Mouse (Mus musculus): ENCODE data around the gene Mkrn2. TPM values are rescaled to one million over a fixed set of nuclear protein-coding genes. Genes with fewer than 3 reads are reported as not detected.
"Not testable (repeated sequence)": the region's sequence is repeated elsewhere in the genome, so short reads cannot be mapped to it uniquely, and the experiment has no call there.

The Mkrn2 gene
- total RNA-seq, 1 experiment from 2014 or later, result 17.6 TPM

DNA sequence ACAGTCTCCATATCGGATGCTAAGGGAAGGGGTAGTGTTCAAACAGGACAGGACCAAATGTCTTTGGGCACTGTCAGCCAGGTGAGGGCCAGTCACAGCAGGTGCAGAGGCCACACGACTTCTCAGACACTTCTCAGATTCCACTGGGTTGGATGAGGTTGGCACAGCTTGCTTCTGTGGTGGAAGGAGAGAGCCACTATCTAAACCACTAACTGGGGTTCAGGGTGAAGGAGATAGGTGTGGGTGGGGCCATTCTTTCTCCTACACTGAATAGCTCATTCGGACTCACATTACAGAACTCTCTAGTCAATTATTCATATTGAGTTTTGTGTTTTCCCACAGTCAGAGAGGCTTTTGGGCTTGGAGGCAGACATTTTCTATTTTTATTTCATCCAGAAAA, 6.0 kb upstream of the Mkrn2 start:
- no peak for ATAC-seq (ENCODE audit: extremely low read depth, insufficient number of reproducible peaks, low FRiP score, poor library complexity, severe bottlenecking)

DNA sequence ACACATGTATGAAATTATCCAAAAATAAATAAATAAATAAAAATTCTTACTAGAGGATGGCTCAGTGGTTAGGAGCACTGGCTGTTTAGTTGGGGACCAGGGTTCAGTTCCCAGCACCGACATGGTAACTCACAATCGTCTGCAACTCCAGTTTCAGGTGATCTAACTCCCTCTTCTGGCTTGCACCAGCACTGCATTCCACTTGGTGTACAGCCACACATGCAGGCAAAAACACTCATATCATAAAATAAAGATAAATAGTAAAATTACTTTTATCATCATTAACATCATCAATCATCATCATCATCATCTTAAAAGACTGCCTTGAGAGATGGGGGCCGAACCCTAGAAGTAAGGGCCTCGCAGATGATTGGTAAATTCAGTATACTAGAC, 384 bp upstream of the Mkrn2 start:
- ATAC-seq (ENCODE audit: extremely low read depth, insufficient number of reproducible peaks, low FRiP score, poor library complexity, severe bottlenecking), result no peak

DNA sequence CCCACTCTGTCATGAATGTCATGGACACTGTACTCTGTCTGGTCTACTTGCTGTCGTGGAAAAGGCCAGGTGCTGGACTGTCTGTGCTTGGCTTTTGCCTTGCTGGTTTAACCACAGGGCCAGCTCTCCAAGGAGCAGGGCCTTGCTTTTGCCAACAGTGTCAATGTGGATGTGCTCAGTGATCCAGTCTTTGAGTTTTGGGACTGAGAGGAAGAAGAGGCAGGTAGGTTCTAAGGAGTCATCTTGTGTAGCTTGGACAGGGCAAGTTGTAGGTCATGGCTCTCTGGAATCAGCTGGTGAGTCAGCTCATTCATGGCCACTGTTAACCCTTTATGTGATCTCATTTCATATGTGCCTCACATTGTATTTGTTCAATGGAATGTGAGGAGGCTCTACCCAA, 4.8 kb downstream of the Mkrn2 start:
- ATAC-seq (ENCODE audit: extremely low read depth, insufficient number of reproducible peaks, low FRiP score, poor library complexity, severe bottlenecking), result no peak

GRCm38 (mm10) chr6:115607429-115607828, 5.7 kb downstream of the Mkrn2 start:
- no peak for ATAC-seq (ENCODE audit: extremely low read depth, insufficient number of reproducible peaks, low FRiP score, poor library complexity, severe bottlenecking)

GRCm38 (mm10) chr6:115609121-115609520, 7.4 kb downstream of the Mkrn2 start:
- no peak for ATAC-seq (ENCODE audit: extremely low read depth, insufficient number of reproducible peaks, low FRiP score, poor library complexity, severe bottlenecking)

DNA sequence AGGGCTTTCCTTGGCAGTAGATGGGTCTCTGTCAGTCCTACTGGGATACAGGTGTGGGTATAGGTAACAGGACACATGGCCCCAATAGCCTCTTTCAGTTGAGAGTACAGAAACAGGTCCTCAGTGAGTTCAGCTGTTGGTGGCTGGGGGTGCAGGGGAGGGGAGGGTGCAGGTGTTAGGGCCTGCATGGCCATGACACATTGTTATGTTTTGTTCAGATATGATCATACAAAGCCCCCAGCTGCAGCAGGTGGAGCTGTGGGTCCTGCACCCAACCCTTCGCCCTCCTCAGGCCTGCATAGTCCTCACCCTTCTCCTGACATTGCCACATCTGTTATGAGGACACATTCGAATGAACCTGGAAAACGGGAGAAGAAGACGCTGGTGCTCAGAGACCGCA, 8.6 kb downstream of the Mkrn2 start:
- ATAC-seq (ENCODE audit: extremely low read depth, insufficient number of reproducible peaks, low FRiP score, poor library complexity, severe bottlenecking), result no peak

GRCm38 (mm10) chr6:115613793-115614192, 12.1 kb downstream of the Mkrn2 start:
- no peak for ATAC-seq (ENCODE audit: extremely low read depth, insufficient number of reproducible peaks, low FRiP score, poor library complexity, severe bottlenecking)

- no peak for ATAC-seq (ENCODE audit: extremely low read depth, insufficient number of reproducible peaks, low FRiP score, poor library complexity, severe bottlenecking)
These were observed 14.3 kb downstream of the Mkrn2 start for GRCm38 (mm10) chr6:115615983-115616382.

DNA sequence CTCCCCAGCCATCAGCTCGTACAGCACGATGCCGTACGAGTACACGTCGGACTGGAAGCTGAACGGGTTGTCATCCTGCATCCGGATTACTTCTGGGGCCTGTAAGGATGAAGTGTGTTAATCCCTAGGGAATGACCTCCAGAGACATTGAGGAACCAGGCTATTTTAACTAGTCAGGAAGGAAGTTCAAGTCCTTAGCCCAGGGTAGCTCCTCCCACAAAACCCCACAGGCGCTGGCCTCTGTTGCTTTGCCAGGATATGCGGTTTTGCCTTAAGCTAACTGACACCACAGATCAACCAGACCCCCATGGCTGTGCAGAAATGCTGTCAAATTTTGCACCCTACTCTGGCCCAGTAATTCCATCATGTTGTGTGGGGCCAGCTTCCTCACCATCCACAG, 18.1 kb downstream of the Mkrn2 start:
- no peak for ATAC-seq (ENCODE audit: extremely low read depth, insufficient number of reproducible peaks, low FRiP score, poor library complexity, severe bottlenecking)

GRCm38 (mm10) chr6:115620942-115621341, 19.2 kb downstream of the Mkrn2 start:
- no peak for ATAC-seq (ENCODE audit: extremely low read depth, insufficient number of reproducible peaks, low FRiP score, poor library complexity, severe bottlenecking)

DNA sequence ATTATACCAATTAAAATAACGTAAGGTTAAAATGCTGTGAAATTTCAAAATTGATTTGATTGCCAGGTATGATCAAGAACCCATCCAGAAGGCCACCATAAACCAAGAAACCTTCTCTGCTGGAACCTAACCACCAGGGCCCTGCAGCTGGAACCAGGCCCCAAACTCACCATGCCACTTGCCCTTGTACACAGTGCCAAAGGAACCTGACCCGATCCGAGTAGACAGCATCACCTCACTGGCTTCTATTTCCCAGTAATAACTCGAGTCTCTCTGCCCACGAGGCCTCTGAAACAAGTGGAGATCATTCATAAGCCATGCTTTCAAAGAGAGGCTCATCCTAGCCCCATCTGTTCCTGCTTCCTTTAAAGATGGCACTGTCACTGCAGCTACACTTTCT, 24.4 kb downstream of the Mkrn2 start:
- ATAC-seq (ENCODE audit: extremely low read depth, insufficient number of reproducible peaks, low FRiP score, poor library complexity, severe bottlenecking), result no peak

GRCm38 (mm10) chr6:115631056-115631795, 29.5 kb downstream of the Mkrn2 start:
- no peak for ATAC-seq (ENCODE audit: extremely low read depth, insufficient number of reproducible peaks, low FRiP score, poor library complexity, severe bottlenecking)

DNA sequence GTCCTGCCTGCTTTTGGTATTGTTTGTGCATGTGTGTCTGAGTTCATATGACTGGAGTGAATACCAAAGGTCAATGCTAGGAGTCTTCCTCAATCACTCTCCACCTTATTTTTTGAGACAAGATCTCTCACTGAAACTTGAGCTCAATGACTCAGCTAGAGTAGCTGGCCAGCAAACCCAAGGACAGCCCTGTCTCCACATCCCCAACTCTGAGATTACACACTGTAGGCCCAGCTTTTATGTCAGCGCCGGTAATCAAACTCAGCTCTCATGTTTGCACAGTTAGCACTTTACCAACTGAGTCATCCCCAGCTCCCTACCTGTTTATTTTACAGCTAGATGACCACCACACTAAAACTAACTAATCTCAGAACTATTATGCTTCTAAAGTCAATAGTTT, 32.3 kb downstream of the Mkrn2 start:
- ATAC-seq (ENCODE audit: extremely low read depth, insufficient number of reproducible peaks, low FRiP score, poor library complexity, severe bottlenecking), result no peak

- ATAC-seq (ENCODE audit: extremely low read depth, insufficient number of reproducible peaks, low FRiP score, poor library complexity, severe bottlenecking), result not testable (repeated sequence)
These were observed 36.5 kb downstream of the Mkrn2 start for GRCm38 (mm10) chr6:115638188-115638587.

GRCm38 (mm10) chr6:115643315-115643714, 41.6 kb downstream of the Mkrn2 start:
- ATAC-seq (ENCODE audit: extremely low read depth, insufficient number of reproducible peaks, low FRiP score, poor library complexity, severe bottlenecking), result no peak

GRCm38 (mm10) chr6:115649792-115650365, 48.2 kb downstream of the Mkrn2 start:
- ATAC-seq (ENCODE audit: extremely low read depth, insufficient number of reproducible peaks, low FRiP score, poor library complexity, severe bottlenecking), result no peak

DNA sequence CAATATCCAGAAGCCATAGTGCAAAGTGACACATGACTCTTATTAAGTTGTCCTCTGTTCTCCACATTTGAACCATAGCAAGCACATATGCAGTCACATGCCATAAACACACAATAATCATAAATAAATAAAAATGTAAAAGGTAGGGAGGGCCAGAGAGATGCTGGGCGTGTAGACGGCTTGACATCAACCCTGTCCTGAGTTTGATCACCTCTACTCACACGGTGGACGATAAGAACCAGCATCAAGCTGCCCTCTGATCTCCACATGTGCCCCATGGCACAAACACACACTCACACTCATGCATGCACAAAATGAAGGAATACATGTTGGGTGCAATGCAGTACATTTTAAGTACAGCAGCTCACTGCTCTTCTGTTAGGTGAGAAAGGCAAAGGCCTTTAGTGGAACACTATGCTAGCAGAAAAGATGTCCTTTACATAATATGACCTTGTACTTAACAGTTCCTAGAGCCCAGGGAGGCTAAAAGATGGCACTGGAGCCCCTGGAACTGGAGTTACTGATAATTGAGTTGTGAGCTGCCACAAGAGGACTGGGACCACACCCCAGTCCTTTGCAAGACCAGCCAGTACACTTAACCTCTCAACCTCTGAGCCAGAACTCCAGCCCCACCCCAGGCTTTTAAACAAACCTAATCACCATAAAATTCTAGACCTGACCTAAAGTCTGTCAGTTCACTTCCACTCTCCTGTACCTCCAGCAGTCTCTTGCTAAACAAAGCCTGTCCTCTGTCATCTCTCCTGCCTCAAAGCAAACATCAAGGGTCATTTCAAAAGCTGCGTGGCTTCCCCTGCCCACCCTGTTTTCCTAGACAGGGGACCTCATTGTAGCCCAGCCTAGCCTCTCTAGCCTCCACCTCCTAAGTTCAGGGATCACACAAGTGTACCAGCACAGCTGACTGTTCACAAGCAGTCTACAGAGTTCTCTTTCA, 49.0 kb downstream of the Mkrn2 start:
- ATAC-seq (ENCODE audit: extremely low read depth, insufficient number of reproducible peaks, low FRiP score, poor library complexity, severe bottlenecking), result no peak

DNA sequence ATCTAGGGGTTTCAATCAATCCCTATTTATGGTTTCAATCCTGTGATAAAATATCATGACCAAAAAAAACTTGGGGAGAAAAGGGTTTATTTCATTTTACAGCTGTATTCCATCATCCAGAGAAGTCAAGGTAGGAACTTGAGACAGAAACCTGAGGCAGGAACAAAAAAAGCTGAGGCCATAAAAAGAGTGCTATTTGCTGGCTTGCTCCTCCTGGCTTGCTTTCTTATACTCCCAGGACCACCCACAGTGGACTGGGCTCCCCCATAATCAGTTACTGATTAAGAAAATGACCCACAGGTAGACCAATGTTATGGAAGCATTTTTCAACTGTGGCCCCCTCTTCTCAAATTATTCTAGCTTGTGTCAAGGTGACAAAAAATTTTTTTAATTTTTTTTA, 50.0 kb downstream of the Mkrn2 start:
- no peak for ATAC-seq (ENCODE audit: extremely low read depth, insufficient number of reproducible peaks, low FRiP score, poor library complexity, severe bottlenecking)

DNA sequence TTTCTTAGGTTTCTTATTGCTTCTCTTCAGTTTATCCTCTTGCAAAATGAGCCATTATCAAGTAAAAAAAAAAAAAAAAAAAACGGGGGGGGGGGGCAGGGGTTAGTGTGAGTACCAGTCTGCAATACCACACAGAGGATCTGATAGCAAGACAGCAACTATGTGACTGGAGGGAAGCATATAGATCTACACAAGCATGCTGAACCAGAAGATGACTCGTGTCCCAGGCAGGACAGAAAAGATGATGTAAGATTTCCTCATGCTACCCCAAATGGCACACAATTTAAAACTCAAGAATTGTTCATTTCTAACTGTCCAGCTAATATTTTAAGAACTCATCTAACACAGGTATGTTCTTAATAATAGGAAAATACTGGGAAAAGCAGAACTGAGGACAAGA, 52.2 kb downstream of the Mkrn2 start:
- ATAC-seq (ENCODE audit: extremely low read depth, insufficient number of reproducible peaks, low FRiP score, poor library complexity, severe bottlenecking), result no peak

DNA sequence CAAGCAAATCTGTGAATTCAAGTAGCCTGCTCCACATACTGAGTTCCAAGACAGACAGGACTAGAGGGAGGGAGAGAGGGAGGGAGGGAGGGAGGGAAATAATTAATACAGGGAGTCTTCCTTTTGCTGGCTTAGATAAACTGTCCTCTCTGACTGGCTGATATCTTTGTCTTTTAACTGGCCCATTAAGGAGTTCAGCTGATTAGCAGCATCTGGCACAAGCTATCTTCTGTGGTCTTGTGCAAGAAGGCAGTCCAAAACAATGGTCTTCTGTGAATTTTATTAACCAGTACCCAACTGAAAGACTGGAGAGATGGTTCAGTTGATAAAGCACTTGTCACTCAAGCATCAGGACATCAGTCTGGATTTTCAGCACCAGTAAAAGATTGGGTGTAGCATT, 57.1 kb downstream of the Mkrn2 start:
- ATAC-seq (ENCODE audit: extremely low read depth, insufficient number of reproducible peaks, low FRiP score, poor library complexity, severe bottlenecking), result no peak

Data from neutrophil, adult 5-6 weeks (primary cell).